Mouse (Mus musculus) intestine, postnatal 0 days (tissue): ENCODE results near the gene Luzp4. TPM values are rescaled to one million over a fixed set of nuclear protein-coding genes. Genes with fewer than 3 reads are reported as not detected.
"Not testable (repeated sequence)": the region's sequence is repeated elsewhere in the genome, so short reads cannot be mapped to it uniquely, and the experiment has no call there.

ENCODE experiments used
- ATAC-seq: fragments of 200-750 bp; cut with Nextera tagmentation; 2 replicates; pipeline ENCODE4 v1.8.0; 2017; ENCODE audit warnings: mild to moderate bottlenecking, moderate TSS enrichment, moderate library complexity
- H3K27ac ChIP-seq: fragments of 300-500 bp; sonication (generic); 2 replicates; pipeline ENCODE4 v1.5.1; 2014; ENCODE audit warnings: mild to moderate bottlenecking, low read depth, low read length, moderate library complexity
- H3K27me3 ChIP-seq: fragments of 300-500 bp; sonication (generic); replicated peaks from 2 replicates; pipeline ENCODE4 v1.6.1; 2014; ENCODE audit warnings: low read length, mixed read lengths; ENCODE audit not compliant: control insufficient read depth, insufficient read depth
- H3K36me3 ChIP-seq: fragments of 300-500 bp; sonication (generic); 2 replicates; pipeline ENCODE4 v1.6.1; 2014; ENCODE audit warnings: mild to moderate bottlenecking, moderate library complexity; ENCODE audit not compliant: control insufficient read depth, insufficient read depth
- H3K4me1 ChIP-seq: fragments of 300-500 bp; sonication (generic); replicated peaks from 2 replicates; pipeline ENCODE4 v1.6.1; 2014; ENCODE audit warnings: antibody characterized with exemption, low read length, mixed read lengths; ENCODE audit not compliant: control insufficient read depth, insufficient read depth
- H3K4me2 ChIP-seq: fragments of 300-500 bp; sonication (generic); replicated peaks from 2 replicates; pipeline ENCODE4 v1.6.1; 2014; ENCODE audit warnings: low read depth, mild to moderate bottlenecking, moderate library complexity
- H3K4me3 ChIP-seq: fragments of 300-500 bp; sonication (generic); 2 replicates; pipeline ENCODE4 v1.5.1; 2014; ENCODE audit warnings: low read depth, low read length
- H3K9ac ChIP-seq: fragments of 300-500 bp; sonication (generic); 2 replicates; pipeline ENCODE4 v1.6.1; 2014; ENCODE audit warnings: mild to moderate bottlenecking, low read depth, low read length
- H3K9me3 ChIP-seq: fragments of 300-500 bp; sonication (generic); 2 replicates; pipeline ENCODE4 v1.6.1; 2016; ENCODE audit warnings: mixed run types; ENCODE audit not compliant: control insufficient read depth
- WGBS: fragments of 180-500 bp; shearing (Covaris S2); extraction: QIAGEN DNeasy Blood & Tissue Kit; methylation state at CpG from one replicate; pipeline ENCODE4 v1.1.7; 2014; 5-methylcytosine and 5-hydroxymethylcytosine counted together
- polyA plus RNA-seq: library from polyadenylated mRNA; unstranded; fragments of >200 nt; fragmentation: Nextera tagmentation; extraction: Ambion mirVana; gene quantifications from 2 replicates; pipeline ENCODE4 v1.2.1, GENCODE M21; 2015

The Luzp4 gene
- polyA plus RNA-seq = not detected in 2 replicates

GRCm38 (mm10) chrX:148857340-148857739 lies at the start of gene Luzp4:
Gene Luzp4, plus strand, starts transcription at chrX:148857640.
- not testable (repeated sequence) for H3K27ac ChIP-seq, H3K27me3 ChIP-seq, H3K36me3 ChIP-seq, H3K9ac ChIP-seq, H3K9me3 ChIP-seq, ATAC-seq, H3K4me1 ChIP-seq, H3K4me3 ChIP-seq, H3K4me2 ChIP-seq
- WGBS = 81% methylated on average over 3 of the region's 6 CpGs

GRCm38 (mm10) chrX:148841801-148842200 lies 15.6 kb upstream of the Luzp4 start:
- H3K9ac ChIP-seq, ATAC-seq, H3K27ac ChIP-seq, H3K4me3 ChIP-seq, H3K4me2 ChIP-seq, H3K9me3 ChIP-seq, H3K27me3 ChIP-seq, H3K4me1 ChIP-seq, H3K36me3 ChIP-seq: not testable (repeated sequence)
- WGBS = 90% methylated on average over 4 of the region's 4 CpGs

Other genes starting within 250 kb of the Luzp4 start
- not detected in 2 replicates for gene Gm8334, start 242.5 kb upstream of the Luzp4 start, polyA plus RNA-seq
- gene Gm15127, start 194.0 kb upstream of the Luzp4 start, polyA plus RNA-seq = not detected in 2 replicates
- not detected in 2 replicates for gene Ott, start 216.6 kb downstream of the Luzp4 start, polyA plus RNA-seq